Mouse (Mus musculus) forebrain, postnatal 0 days (tissue): ENCODE measurements around the gene Ell. TPM values are rescaled to one million over a fixed set of nuclear protein-coding genes. Genes with fewer than 3 reads are reported as not detected.

Experiments used
- ATAC-seq: fragments of 200-750 bp; cut with Nextera tagmentation; 2 replicates; pipeline ENCODE4 v1.8.0; 2017; ENCODE audit warnings: mild to moderate bottlenecking, moderate library complexity
- DNase-seq: peaks from one replicate; pipeline ENCODE4 v3.0.0-alpha.2; 2015
- H3K27ac ChIP-seq: fragments of 300-500 bp; sonication (generic); 2 replicates; pipeline ENCODE4 v1.5.1; 2014; ENCODE audit warnings: low read depth, mild to moderate bottlenecking, antibody characterized with exemption, low read length, moderate library complexity, mixed read lengths
- H3K27me3 ChIP-seq: fragments of 300-500 bp; sonication (generic); 2 replicates; pipeline ENCODE4 v1.6.1; 2014; ENCODE audit warnings: mild to moderate bottlenecking, low read length, mixed read lengths; ENCODE audit not compliant: insufficient read depth
- H3K36me3 ChIP-seq: fragments of 300-500 bp; sonication (generic); 2 replicates; pipeline ENCODE4 v1.6.1; 2014; ENCODE audit warnings: mild to moderate bottlenecking, moderate library complexity; ENCODE audit not compliant: insufficient read depth
- H3K4me1 ChIP-seq: fragments of 300-500 bp; sonication (generic); 2 replicates; pipeline ENCODE4 v1.6.1; 2014; ENCODE audit warnings: antibody characterized with exemption; ENCODE audit not compliant: insufficient read depth
- H3K4me2 ChIP-seq: fragments of 300-500 bp; sonication (generic); 2 replicates; pipeline ENCODE4 v1.6.1; 2014; ENCODE audit warnings: low read depth, mild to moderate bottlenecking, moderate library complexity
- H3K4me3 ChIP-seq: fragments of 300-500 bp; sonication (generic); 2 replicates; pipeline ENCODE4 v1.5.1; 2014; ENCODE audit warnings: low read depth, low read length, mixed read lengths
- H3K9ac ChIP-seq: fragments of 300-500 bp; sonication (generic); 2 replicates; pipeline ENCODE4 v1.6.1; 2014; ENCODE audit warnings: mild to moderate bottlenecking
- H3K9me3 ChIP-seq: fragments of 300-500 bp; sonication (generic); 2 replicates; pipeline ENCODE4 v1.6.1; 2016; ENCODE audit warnings: low read length
- CTCF ChIP-seq: sonication (generic); IDR thresholded peaks from 2 replicates; pipeline ENCODE4 v1.5.1; 2016; ENCODE audit warnings: antibody characterized with exemption, control low read depth, low read depth
- WGBS: fragments of 180-500 bp; shearing (Covaris S2); extraction: QIAGEN DNeasy Blood & Tissue Kit; methylation state at CpG from one replicate; pipeline ENCODE4 v1.1.7; 2014; 5-methylcytosine and 5-hydroxymethylcytosine counted together
- polyA plus RNA-seq: library from polyadenylated mRNA; unstranded; fragments of >200 nt; fragmentation: Nextera tagmentation; extraction: Ambion mirVana; gene quantifications from 2 replicates; pipeline ENCODE4 v1.2.1, GENCODE M21; 2015
- total RNA-seq: library from RNA; depleted of rRNA; stranded (reverse); fragments of >200 nt; gene quantifications from 2 replicates; pipeline ENCODE4 v1.2.3, GENCODE M21; 2014

Gene Ell
- total and polyA plus RNA-seq, 2 experiments from 2014 or later, result 11.0 to 16.2 TPM

GRCm38 (mm10) chr8:70609368-70609848 is 70.2 kb downstream of the Ell start:
- peak; percentile 76 for DNase-seq
- Histone ChIP-seq H3K9me3 (no peaks in the 10 kb centered on the region), H3K27me3 (peaks cover 14% of the 10 kb centered on the region; the same call in 1 of the 2 replicates), H3K9ac (peak overlapping the region; percentile 48), H3K4me1 (peaks cover 26% of the 10 kb centered on the region), H3K27ac (peak overlapping the region; percentile 74), H3K4me3 (peak overlapping the region; percentile 34), H3K36me3 (no peaks in the 10 kb centered on the region), H3K4me2 (peak overlapping the region; percentile 89)
- TF ChIP-seq CTCF, result no peak
- WGBS, result 2% methylated on average over 35 of the region's 39 CpGs
- peak; percentile 58 for ATAC-seq

GRCm38 (mm10) chr8:70609849-70610795 is 70.9 kb downstream of the Ell start:
- no peaks in the 10 kb centered on the region for H3K9me3 ChIP-seq
- H3K27me3 ChIP-seq, result peaks cover 14% of the 10 kb centered on the region; the same call in 1 of the 2 replicates
- H3K9ac ChIP-seq, result peak overlapping the region; percentile 48
- no peaks in the 10 kb centered on the region for H3K36me3 ChIP-seq
- peak overlapping the region; percentile 89 for H3K4me2 ChIP-seq
- 1% methylated on average over 42 of the region's 45 CpGs for WGBS
- ATAC-seq, result peak; percentile 32
- TF ChIP-seq CTCF, result no peak
- H3K27ac ChIP-seq, result peak overlapping the region; percentile 74
- DNase-seq, result peak; percentile 81
- peaks cover 26% of the 10 kb centered on the region for H3K4me1 ChIP-seq
- H3K4me3 ChIP-seq, result peak overlapping the region; percentile 34

- H3K27me3 ChIP-seq, result peaks cover 14% of the 10 kb centered on the region; the same call in 1 of the 2 replicates
- H3K36me3 ChIP-seq, result no peaks in the 10 kb centered on the region
- H3K4me3 ChIP-seq, result peak overlapping the region; percentile 34
- TF ChIP-seq CTCF, result peak; percentile 90
- DNase-seq (peak; percentile 72), ATAC-seq (no peak)
- no peaks in the 10 kb centered on the region for H3K9me3 ChIP-seq
- H3K27ac ChIP-seq, result peak overlapping the region; percentile 58
- peak overlapping the region; percentile 37 for H3K9ac ChIP-seq
- H3K4me2 ChIP-seq, result peak overlapping the region; percentile 89
- peaks cover 26% of the 10 kb centered on the region for H3K4me1 ChIP-seq
- WGBS, result under 1% methylated on average over 54 of the region's 54 CpGs
Observed at GRCm38 (mm10) chr8:70610796-70611771, 71.8 kb downstream of the Ell start.

- Histone ChIP-seq H3K4me3 (peak overlapping the region; percentile 34; the same call in 1 of the 2 replicates), H3K9me3 (no peaks in the 10 kb centered on the region), H3K4me1 (peaks cover 24% of the 10 kb centered on the region), H3K27me3 (peaks cover 14% of the 10 kb centered on the region; the same call in 1 of the 2 replicates), H3K27ac (peak overlapping the region; percentile 58; the same call in 1 of the 2 replicates), H3K36me3 (no peaks in the 10 kb centered on the region), H3K4me2 (peak overlapping the region; percentile 89), H3K9ac (no peak overlapping the region; the same call in 1 of the 2 replicates)
- 0% methylated on average over 6 of the region's 6 CpGs for WGBS
- ATAC-seq, result no peak
- TF ChIP-seq CTCF, result peak; percentile 94
- peak; percentile 82 for DNase-seq
Observed at GRCm38 (mm10) chr8:70611849-70612248, 72.6 kb downstream of the Ell start.

- 9% methylated on average over 1 of the region's 1 CpGs for WGBS
Observed at GRCm38 (mm10) chr8:70613763-70614162, 74.5 kb downstream of the Ell start.

GRCm38 (mm10) chr8:70614469-70614868 is 75.2 kb downstream of the Ell start:
- no peaks in the 10 kb centered on the region for H3K36me3 ChIP-seq
- WGBS, result 76% methylated on average over 5 of the region's 5 CpGs

More at GRCm38 (mm10) chr8:70613763-70614162, 74.5 kb downstream of the Ell start:
- Histone ChIP-seq H3K27ac (no peak overlapping the region), H3K4me1 (peaks cover 16% of the 10 kb centered on the region), H3K9me3 (no peaks in the 10 kb centered on the region), H3K4me3 (no peak overlapping the region), H3K27me3 (peaks cover 14% of the 10 kb centered on the region; the same call in 1 of the 2 replicates), H3K4me2 (no peak overlapping the region), H3K36me3 (no peaks in the 10 kb centered on the region), H3K9ac (no peak overlapping the region)
- ATAC-seq (no peak), DNase-seq (no peak)
- TF ChIP-seq CTCF, result no peak

More at GRCm38 (mm10) chr8:70614469-70614868, 75.2 kb downstream of the Ell start:
- H3K27ac ChIP-seq, result no peak overlapping the region
- no peak for TF ChIP-seq CTCF
- H3K9me3 ChIP-seq, result no peaks in the 10 kb centered on the region
- no peak for DNase-seq
- no peak overlapping the region for H3K4me2 ChIP-seq
- H3K4me1 ChIP-seq, result peaks cover 12% of the 10 kb centered on the region; the same call in 1 of the 2 replicates
- peaks cover 9% of the 10 kb centered on the region; the same call in 1 of the 2 replicates for H3K27me3 ChIP-seq
- H3K4me3 ChIP-seq, result no peak overlapping the region
- ATAC-seq, result no peak
- no peak overlapping the region for H3K9ac ChIP-seq
